Comparison of ENCODE assay signal across 11 mouse cellular contexts in genomic region chr7:137847856-137848255, GRCm38 (mm10).
DNase-seq lines count a peak whose midpoint lies in the region; ATAC-seq lines count a peak whose summit lies in the region.
"Had no signal": no experiment of that assay in that cellular context is flagged by ENCODE, and none has a peak within 500 bp of the region (broad histone marks: within the 10 kb centered on the region; RNA-seq: fewer than 3 reads in every experiment).

No protein-coding gene starts in this region.

- no peak overlapping the region for H3K4me3 ChIP-seq in neural tube, embryonic 15.5 days (replicated peaks)
- H3K4me3 ChIP-seq: forebrain, embryonic 15.5 days; limb, embryonic 15.5 days had no signal

- H3K27me3 ChIP-seq in neural tube, embryonic 15.5 days (replicated peaks) = no peaks in the 10 kb centered on the region
- H3K27me3 ChIP-seq: forebrain, embryonic 15.5 days had no signal

- H3K4me1 ChIP-seq in neural tube, embryonic 15.5 days = peaks cover 11% of the 10 kb centered on the region; the same call in 1 of the 2 replicates
- H3K4me1 ChIP-seq: forebrain, embryonic 15.5 days; limb, embryonic 15.5 days had no signal

- 34% methylated on average over 11 of the region's 11 CpGs for WGBS in neural tube, embryonic 15.5 days

- no peaks in the 10 kb centered on the region for H3K36me3 ChIP-seq in neural tube, embryonic 15.5 days
- H3K36me3 ChIP-seq: forebrain, embryonic 15.5 days; limb, embryonic 15.5 days had no signal

- no peaks in the 10 kb centered on the region for H3K9me3 ChIP-seq in neural tube, embryonic 15.5 days (replicated peaks)
- H3K9me3 ChIP-seq: forebrain, embryonic 15.5 days; limb, embryonic 15.5 days had no signal

- peak; percentile 89 to 94 for DNase-seq in cerebellum, postnatal 10 days
- DNase-seq in retina, postnatal 1 day = peak; percentile 24
- no peak for DNase-seq in retina, embryonic 14.5 days (ENCODE audit: low spot score)
- DNase-seq in layer of hippocampus, adult 9-10 months (ENCODE audit: low spot score) = peak; percentile 6
- DNase-seq in lung, postnatal 25 days (ENCODE audit: low spot score) = no peak
- DNase-seq: kidney, adult 18-20 months had no signal

- H3K4me2 ChIP-seq in neural tube, embryonic 15.5 days = peak overlapping the region; percentile 9
- H3K4me2 ChIP-seq: forebrain, embryonic 15.5 days; limb, embryonic 15.5 days had no signal

- ATAC-seq in cerebellum, adult (ENCODE audit: insufficient number of reproducible peaks, low FRiP score, low TSS enrichment) = no peak
- no peak for ATAC-seq in neural tube, embryonic 15.5 days (ENCODE audit: low FRiP score)
- ATAC-seq in CD4-positive, CD25-positive, alpha-beta regulatory T cell, adult 4 months = no peak
- ATAC-seq: forebrain, embryonic 15.5 days had no signal

- H3K27ac ChIP-seq in neural tube, embryonic 15.5 days (replicated peaks) = no peak overlapping the region
- H3K27ac ChIP-seq: forebrain, embryonic 15.5 days; limb, embryonic 15.5 days had no signal

- H3K9ac ChIP-seq in neural tube, embryonic 15.5 days (replicated peaks) = 0 out of 2 replicates have a peak overlapping the region, but pooled peaks have one; percentile 7
- H3K9ac ChIP-seq: forebrain, embryonic 15.5 days; limb, embryonic 15.5 days had no signal

Comparison
In these comparisons a context has a peak if more than half of its experiments do, and no peak if none do; other contexts are left out.
1. DNase-seq: peak in cerebellum, postnatal 10 days (2 of 2), retina, postnatal 1 day (single experiment) and layer of hippocampus, adult 9-10 months (single experiment); none in retina, embryonic 14.5 days (single experiment) and lung, postnatal 25 days (single experiment).